In genomic region chr13:114235892-114236291, GRCm38 (mm10) we compare ENCODE assay signal across 25 mouse cellular contexts.
"Had no signal": no experiment of that assay in that cellular context is flagged by ENCODE, and none has a peak within 500 bp of the region (broad histone marks: within the 10 kb centered on the region; RNA-seq: fewer than 3 reads in every experiment).

No protein-coding gene starts in this region.

- H3K9ac ChIP-seq: forebrain, postnatal 0 days; heart, embryonic 12.5 days; hindbrain, embryonic 13.5 days; hindbrain, embryonic 15.5 days; kidney, embryonic 15.5 days; limb, embryonic 12.5 days had no signal

- H3K27ac ChIP-seq: heart, embryonic 10.5 days; hindbrain, embryonic 13.5 days; hindbrain, embryonic 15.5 days; hindbrain, postnatal 0 days; kidney, embryonic 15.5 days; kidney, postnatal 0 days; layer of hippocampus, adult 2 months; left cerebral cortex, adult 2 months; limb, embryonic 10.5 days; limb, embryonic 12.5 days had no signal

- H3K27me3 ChIP-seq: heart, embryonic 12.5 days; hindbrain, embryonic 13.5 days; hindbrain, embryonic 15.5 days; kidney, embryonic 15.5 days; limb, embryonic 12.5 days had no signal

- H3K4me2 ChIP-seq: heart, embryonic 12.5 days; hindbrain, embryonic 13.5 days; hindbrain, embryonic 15.5 days; kidney, embryonic 15.5 days; limb, embryonic 12.5 days; liver, embryonic 11.5 days had no signal

- ATAC-seq: forebrain, postnatal 0 days; hindbrain, postnatal 0 days; intestine, embryonic 16.5 days had no signal

- DNase-seq: forebrain, postnatal 0 days; gastrocnemius, postnatal 14 days; gastrocnemius, postnatal 36 days; heart, adult 18-20 months; heart, postnatal 14 days; heart, postnatal 36 days; kidney, adult 11 months; kidney, adult 2 months; kidney, adult 9 months; kidney, postnatal 14 days; kidney, postnatal 4 days; liver had no signal

- H3K9me3 ChIP-seq: heart, embryonic 10.5 days; heart, embryonic 12.5 days; hindbrain, embryonic 13.5 days; hindbrain, embryonic 15.5 days; kidney, embryonic 15.5 days; limb, embryonic 10.5 days; limb, embryonic 12.5 days had no signal

- H3K36me3 ChIP-seq: heart, embryonic 10.5 days; heart, embryonic 12.5 days; hindbrain, embryonic 13.5 days; hindbrain, embryonic 15.5 days; kidney, embryonic 15.5 days; limb, embryonic 10.5 days; limb, embryonic 12.5 days had no signal

- H3K4me3 ChIP-seq: heart, embryonic 10.5 days; heart, embryonic 12.5 days; hindbrain, embryonic 13.5 days; hindbrain, embryonic 15.5 days; kidney, embryonic 15.5 days; layer of hippocampus, adult 2 months; left cerebral cortex, adult 2 months; limb, embryonic 10.5 days; limb, embryonic 12.5 days had no signal

- H3K4me1 ChIP-seq: hindbrain, embryonic 13.5 days; hindbrain, embryonic 15.5 days; kidney, embryonic 15.5 days; limb, embryonic 10.5 days; limb, embryonic 12.5 days had no signal
